Mouse (Mus musculus): Measurements from ENCODE around the gene Higd1a. TPM values are rescaled to one million over a fixed set of nuclear protein-coding genes. Genes with fewer than 3 reads are reported as not detected.

Higd1a gene
- total RNA-seq, 4 experiments from 2014 or later, result 76.7 to 98.3 (median 89.0) TPM

DNA sequence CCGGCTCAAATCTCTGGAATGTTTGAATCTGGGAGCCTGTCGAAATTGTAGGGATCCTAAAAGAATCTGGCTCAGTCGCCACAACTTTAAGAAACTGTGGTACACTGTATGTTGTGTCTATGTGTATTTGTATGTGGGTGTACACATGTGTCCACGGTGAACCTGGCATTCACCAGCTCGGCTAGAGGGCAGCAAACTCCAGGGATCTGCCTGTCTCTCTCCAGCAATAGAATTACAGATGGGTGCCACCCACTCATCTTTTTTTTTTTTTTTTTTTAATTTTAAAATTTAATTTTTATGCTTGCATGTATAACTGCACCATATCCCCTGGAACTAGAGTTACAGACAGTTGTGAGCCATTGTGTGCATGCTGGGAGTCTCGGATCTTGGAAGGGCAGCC lies 23.1 kb upstream of the Higd1a start:
- no peak for DNase-seq (ENCODE audit: low spot score in 2 of 2)

DNA sequence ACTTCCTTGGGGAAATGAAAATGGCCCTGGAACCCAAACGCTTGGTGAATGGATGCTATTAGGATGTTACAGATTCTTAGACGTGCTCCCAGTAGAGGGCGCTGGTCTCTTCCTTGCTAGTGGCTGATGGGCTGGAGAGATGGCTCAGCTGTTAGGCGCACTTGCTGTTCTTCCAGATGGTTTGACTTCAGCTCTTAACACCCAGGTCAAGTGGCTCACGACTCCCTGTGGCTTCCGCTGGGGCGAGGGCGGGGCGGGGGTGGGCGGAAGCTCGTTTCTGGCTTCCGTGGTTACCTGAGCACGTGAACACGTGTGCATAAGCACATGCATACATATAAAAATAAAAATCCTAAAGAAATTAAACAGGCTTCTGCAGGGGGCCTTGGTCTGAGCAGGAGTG lies 22.7 kb upstream of the Higd1a start:
- DNase-seq (ENCODE audit: low spot score in 2 of 2), result peak; percentile 69 to 71

DNA sequence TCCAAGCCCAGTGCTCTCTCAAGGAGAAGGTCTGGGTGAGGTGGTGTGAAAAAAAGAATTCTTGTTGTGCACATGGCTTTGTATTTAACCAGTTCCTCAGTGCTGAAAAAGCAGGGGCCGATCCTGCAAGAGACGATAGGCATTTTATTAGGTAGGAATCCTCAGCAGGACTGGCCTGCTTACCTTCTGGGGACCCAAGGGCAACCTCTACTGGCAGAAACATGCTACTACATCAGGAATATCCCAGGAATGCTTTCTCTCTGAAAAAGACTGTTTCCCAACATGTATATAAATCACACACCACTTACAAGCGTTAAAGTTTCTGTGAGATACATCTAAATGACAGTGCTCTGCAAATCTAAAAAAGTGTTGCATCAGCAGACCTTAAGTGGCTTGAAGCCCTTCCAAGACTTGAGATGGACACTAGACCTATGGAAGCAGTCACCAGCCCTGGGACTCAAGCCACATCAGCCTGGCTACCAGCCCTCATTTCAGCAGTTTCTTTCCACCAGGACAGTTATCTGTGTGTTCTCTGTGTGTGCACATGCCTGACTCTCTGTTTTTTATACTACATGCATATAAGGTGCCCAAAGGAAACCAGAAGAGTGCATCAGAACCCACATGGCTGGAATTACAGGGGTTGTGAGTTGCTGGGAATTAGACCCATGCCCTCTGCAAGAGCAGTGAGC lies 19.0 kb upstream of the Higd1a start:
- DNase-seq (ENCODE audit: low spot score in 2 of 2), result no peak

DNA sequence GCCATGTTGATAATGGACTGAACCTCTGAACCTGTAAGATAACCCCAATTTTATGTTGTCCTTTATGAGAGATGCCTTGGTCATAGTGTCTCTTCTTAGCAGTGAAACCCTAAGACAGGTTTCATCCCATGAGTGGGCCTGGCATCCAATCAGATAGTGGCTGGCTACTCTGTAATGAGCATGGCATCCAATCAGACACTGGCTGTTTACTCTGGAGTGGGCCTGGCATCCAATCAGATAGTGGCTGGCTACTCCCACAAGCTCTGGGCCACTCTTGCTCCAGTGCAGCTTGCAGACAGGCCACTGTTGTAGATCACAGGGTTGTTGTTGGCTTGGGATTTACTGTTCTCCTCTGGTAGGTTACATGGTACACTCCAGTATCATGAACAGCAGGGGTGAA lies 15.4 kb upstream of the Higd1a start:
- DNase-seq (ENCODE audit: low spot score in 2 of 2), result no peak

DNA sequence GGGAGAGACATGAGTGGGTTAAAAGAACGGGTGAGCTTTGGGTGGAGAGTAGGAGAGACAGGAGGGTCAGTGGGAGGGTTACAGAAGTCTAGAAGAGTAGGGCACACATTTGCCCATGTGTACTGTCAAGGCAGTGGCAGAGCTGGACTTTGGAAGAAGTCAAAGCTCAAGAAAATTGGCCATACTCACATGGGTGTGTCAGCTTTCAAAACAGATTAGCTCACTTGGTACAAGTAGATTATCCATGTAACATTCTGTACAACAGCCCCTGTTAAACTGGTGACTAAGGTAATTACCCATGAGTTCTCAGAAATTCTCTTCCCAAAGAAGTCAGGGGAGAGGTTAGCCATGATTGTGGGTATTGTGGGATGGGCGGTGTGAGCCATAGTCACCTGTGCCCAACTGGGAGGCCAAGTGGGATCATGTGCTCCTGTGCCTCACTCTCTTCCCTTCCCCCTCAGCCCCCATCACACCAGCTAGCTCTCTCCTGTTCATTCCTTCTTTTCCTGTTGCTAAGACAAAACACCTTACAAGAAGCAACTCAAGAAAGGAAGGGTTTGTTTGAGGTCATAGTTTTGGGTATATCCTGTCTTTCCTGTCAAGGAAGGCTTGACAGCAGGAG lies 14.0 kb upstream of the Higd1a start:
- DNase-seq (ENCODE audit: low spot score in 2 of 2), result no peak

DNA sequence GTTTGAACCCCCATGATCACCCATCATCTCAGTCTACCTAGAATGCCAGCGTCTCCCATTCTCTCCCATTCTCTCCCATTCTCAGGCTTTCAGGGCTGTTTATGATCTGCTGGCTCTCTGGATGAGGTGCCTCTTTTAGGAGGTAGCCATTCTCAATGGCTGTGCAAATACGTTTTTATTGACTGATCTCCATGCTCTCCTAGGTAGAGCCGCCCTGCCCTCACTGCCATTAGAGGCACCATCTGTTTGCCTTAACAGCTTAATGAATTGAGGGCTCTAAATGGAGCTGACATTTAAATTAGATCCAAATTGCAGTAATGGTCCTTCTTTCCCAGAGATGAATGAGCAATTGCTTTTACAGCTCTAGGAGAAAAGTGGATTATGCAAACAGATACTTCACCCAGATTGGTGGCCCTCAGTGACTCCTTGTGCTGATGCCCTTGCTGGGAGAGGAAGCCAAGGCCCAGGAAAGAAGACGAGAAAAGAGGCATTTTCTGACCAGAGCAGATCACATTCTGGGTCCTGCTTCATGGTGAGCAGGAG lies 11.9 kb upstream of the Higd1a start:
- DNase-seq (ENCODE audit: low spot score in 2 of 2), result no peak

DNA sequence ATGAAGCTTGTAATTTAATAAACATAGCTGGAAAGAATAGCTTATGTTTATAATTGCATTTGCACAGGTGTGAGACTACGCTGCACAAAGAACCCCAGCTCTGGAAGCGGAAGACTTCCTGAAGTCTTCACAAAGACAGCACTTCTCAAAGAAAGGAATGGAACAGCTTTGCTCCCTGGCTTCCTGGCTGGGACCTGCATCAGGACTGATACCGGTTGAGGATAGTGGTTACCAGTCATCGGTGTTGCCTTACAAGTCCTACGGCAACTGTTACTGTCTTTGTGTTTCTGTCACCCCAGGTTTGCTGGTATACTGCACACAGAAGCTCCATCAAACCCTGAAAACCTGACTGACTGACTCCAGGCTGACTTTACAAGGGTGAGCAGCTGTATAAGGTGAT lies 11.3 kb upstream of the Higd1a start:
- DNase-seq (ENCODE audit: low spot score in 2 of 2), result no peak

DNA sequence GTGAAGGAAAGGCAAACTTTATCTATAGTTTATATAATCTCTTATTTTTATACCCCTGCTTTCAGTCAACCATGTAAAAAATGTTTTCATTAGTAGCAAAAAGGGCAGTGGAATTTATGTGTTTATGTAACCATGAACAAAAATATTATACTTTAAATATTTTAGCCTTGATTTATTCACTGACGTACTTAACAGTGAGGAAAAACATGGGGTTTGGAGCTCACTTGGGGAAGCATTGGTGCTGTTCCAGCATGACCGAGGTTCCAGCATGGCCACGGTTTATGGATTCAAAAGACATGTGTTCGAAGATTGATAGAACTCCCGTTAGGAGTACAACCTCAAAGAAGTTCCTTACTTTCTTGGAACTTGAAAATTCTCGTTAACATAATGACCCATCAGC lies 10.1 kb upstream of the Higd1a start:
- no peak for DNase-seq (ENCODE audit: low spot score in 2 of 2)

DNA sequence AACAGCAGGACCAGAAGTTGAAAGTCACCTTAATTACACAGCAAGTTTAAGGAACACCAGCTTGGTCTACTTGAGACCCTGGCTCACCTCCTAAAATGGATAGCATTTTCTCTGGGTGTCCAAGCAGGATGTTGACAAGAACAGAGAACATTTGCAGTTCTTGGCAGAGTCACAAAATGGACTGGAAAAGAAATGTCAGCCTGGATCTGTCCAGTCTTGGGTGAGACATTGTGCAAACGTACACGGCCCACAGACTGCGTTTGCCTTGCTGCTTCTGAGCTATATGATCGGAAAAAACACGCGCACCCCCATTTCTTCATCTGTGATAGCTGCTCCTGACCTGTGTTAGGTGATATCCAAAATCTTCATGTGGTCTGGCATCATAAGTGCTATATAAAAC lies 9.5 kb upstream of the Higd1a start:
- no peak for DNase-seq (ENCODE audit: low spot score in 2 of 2)

DNA sequence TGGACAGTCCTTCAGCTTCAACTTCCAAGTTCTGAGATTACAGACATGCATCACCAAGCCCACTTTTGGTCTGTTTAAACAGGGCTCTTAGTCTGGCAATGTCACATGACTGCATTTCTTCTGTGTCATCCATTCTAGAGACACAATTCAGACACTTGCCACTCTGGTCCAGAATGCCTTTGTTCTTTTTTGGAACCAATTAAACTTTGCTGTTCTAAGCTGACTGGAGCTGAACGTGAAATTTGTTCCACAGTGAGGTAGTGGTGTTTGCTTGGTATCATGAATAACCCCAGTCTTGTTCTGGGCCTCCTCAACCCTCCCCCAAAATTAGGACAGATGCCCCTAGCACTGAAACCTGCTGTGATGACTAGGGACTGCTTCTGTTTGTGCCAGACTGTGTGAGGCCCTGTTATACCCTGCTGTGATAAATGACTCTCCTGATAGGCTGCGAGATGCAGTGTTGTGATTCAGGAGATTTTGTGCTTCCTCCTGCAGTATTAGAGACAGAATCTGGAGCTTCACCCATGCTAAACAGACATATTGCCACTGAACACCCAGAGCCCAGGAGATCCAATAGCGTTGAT lies 7.4 kb upstream of the Higd1a start:
- no peak for DNase-seq (ENCODE audit: low spot score in 2 of 2)

DNA sequence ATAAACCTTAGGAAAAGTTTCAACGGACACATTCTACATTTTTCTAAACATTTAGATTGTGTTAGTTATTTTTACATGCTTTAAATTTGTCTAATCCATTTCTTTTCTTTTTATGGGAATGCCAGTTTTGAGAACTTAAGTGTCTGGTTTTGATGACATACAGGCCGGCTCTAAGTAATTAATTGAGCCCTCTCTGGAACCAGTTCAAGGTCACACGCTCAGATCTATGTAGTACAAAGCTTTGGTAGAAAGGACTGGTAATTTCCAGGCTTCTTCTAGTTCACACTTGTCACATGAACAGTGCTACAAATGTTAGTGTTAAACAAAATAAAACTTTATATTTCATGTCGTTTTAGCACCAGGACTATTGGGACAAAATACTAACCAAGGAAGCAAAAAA lies 6.7 kb upstream of the Higd1a start:
- DNase-seq (ENCODE audit: low spot score in 2 of 2), result no peak

DNA sequence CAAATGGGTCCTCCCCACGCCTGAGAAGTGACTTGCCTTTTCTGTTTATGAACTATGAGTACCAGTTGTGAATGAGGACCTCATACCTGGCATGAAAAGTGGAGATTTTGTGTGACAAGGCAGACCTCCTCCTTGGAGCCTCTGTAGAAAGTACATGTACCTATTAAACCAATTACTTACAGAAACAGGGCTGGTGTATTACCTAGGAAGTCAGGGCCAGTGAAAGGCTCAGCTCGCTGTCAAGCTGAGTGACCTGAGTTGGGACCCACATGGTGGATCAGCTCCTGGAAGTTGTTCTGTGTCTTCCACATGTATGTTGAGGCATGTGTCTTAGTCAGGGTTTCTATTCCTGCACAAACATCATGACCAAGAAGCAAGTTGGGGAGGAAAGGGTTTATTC lies 2.8 kb upstream of the Higd1a start:
- DNase-seq (ENCODE audit: low spot score in 2 of 2), result no peak

DNA sequence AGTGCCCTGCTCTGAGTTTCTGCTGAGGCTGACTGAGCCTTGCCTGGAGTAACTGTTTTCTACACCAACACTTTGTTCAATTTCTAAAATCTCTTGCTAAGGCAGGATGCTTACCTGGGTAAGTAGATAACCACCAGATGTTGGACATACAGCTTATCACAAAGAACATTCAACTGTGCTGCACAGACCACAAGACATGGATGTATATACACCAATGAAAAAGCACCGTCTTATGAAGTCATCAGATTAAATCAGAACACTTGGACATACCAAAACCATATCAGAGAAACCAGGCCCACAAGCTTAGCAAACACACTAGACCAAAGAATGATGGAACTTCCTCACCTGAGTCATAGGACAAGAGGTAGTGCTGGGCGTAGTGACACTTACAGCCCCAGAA lies 1.2 kb upstream of the Higd1a start:
- no peak for DNase-seq (ENCODE audit: low spot score in 2 of 2)

DNA sequence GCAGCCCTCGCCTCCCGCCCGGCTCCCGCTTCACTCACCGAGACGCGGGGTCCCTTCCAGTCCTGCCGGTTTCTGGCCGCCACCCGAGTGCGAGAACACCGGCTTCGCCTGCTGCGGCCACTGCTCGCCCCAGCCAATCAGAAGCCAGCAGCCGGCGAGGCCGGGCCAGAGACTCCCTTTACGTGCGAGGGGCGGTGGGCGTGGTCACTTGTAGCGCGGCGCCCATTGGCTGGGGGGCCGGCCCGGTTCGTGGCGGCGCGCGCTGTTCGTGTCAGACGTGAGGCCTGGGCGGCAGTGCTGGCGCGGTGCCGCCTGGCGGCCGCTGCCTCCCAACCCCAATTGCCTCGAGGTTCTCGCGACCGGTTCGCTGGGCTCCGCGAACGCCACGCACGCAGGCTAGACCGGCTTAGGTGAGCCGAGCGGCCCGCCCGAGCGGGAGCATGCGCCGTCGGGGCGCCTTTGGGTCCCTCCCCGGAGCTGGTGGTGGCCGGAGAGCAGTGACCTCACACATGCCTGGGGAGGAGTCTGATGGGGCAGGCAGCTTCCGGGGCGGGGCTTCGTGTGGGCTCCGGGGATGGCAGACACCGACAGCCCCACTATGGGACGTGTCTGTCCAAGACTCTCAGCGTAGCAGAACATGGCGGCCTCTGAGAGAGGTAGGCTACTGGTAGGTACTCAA lies 549 bp downstream of the Higd1a start:
- peak; percentile 96 to 98 for DNase-seq (ENCODE audit: low spot score in 2 of 2)

DNA sequence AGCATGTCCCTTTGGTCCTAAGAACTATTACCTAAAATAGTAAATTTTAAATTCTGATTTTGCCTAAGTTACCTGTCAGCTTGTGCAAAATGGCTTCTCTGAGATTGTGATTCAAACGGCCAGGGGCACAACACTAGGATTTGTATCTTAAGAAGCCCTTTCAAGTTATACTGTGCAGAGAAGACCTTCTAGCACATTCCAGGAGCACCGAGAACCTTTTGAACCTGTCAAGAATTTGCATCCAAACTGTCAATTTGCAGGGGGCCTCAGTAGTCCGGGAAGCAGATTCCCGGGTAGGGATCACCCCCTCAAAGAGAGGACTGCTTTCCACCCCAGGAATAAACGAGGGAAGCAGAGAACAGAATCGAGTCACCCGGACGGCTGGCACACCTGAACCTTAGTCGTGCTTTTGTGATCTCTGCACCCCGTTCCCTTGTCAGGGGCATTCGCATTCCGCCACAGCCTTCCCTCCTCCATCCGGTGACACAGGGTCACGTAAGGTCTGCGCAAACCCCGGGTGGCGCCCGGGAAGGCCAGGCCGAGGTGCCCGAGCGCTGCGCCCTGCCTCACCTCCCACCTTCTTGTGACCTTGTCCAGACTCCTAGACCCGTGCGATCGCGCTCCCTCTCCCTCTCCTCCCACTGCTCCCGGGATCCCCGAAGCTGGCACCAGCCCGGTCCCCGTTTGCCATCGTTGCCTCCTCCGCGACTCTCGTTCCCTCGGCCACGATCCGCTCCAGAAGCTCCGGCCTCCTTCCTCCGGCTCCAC lies 1.3 kb downstream of the Higd1a start:
- DNase-seq (ENCODE audit: low spot score in 2 of 2), result peak in 1 of 2 experiments; percentile 39

DNA sequence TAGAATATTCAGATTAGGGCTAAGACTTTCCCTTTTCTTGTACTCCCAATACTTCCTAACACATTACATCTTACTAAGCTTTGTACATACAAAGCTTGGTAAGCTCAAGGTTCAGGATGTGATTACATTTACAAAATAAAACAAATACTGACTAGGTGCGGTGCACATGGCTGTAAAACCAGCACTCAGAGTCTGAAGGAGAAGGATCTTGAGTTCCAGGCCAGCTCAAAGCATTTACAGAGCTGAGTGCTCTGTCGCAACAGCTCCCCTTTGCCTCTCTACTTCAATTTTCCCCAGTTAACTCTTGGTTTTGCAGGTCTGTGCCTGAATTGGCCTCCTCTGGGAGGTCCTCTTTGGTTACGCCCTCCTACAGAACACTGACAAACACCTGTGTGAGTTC lies 3.9 kb downstream of the Higd1a start:
- DNase-seq (ENCODE audit: low spot score in 2 of 2), result no peak

DNA sequence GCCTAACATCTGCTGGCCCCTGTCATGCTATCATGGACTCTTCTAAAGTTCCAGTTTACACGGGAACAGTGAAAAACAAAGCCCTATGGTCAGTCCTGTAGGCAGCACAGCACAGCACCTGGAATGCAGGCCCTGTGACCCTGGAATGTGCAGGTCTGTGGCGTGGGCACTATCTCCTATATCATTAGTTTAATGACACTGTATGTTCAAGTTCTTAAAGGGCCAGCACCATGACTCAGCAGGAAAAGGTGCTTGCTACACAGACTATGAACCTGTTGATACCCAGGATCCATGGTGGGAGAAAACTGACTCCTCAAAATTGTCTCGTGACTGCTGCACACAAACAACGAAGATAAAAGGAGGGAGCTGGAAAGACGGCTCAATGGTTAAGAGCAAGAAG lies 10.3 kb downstream of the Higd1a start:
- DNase-seq (ENCODE audit: low spot score in 2 of 2), result no peak

DNA sequence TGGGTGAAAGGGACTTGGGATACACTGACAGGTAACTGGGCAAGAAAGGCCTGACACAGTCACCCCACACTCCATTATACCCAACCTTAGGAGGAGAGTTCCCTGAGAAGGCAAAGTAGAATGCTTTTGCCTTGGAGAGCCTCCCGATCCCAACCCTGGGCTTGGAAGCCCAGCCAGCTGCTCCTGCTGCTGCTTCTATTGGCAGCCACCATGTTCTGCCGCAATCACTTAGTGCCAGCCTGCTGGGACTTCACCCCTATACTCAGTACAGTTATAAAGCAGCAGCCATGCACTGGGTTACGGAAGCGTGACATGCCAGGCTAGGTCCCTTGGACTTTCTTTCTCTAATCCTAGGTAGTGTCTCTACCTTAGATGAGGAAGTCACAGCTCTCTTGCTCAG lies 11.0 kb downstream of the Higd1a start:
- DNase-seq (ENCODE audit: low spot score in 2 of 2), result no peak

DNA sequence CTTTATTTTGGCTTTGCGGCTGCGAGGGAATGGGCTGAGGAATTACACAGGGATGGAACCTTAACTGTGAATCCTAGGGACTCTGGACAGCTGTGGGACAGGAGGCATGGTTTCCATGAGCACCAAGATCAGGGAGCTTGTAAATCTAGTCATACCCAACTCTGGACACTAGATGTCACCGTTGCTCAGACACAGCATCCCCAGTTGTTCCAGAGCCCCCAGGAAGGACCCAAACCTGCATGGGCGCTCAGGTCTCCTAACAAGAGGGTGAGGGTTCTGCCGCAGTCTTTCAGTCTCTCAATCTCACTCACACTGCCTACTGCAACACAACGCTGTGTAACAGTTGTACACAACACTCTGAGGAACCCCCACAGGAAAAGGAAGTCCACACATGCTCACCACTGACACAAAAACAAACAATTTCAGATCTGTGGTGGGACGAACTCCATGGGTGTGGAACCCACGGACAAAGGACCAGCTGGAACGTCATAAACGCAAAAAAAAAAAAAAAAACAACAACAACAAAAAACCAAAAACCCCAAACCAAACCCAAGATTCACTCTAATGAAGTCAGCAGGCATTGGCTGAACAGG lies 11.5 kb downstream of the Higd1a start:
- no peak for DNase-seq (ENCODE audit: low spot score in 2 of 2)

DNA sequence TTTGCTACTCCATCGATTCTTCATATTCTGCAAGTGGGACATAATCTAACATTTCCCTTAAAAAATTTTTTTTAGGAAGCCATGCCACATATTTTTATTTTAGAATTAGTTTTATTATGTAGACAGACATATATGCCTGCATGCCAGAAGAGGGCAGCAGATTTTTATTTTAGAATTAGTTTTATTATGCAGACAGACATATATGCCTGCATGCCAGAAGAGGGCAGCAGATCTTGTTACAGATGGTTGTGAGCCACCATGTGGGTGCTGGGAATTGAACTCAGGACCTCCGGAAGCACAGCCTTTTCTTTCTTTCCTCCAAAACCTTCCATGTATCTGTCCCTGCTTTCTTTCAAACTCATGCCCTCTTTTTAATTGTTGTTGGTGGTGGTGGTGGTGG lies 15.2 kb downstream of the Higd1a start:
- DNase-seq (ENCODE audit: low spot score in 2 of 2), result no peak

DNA sequence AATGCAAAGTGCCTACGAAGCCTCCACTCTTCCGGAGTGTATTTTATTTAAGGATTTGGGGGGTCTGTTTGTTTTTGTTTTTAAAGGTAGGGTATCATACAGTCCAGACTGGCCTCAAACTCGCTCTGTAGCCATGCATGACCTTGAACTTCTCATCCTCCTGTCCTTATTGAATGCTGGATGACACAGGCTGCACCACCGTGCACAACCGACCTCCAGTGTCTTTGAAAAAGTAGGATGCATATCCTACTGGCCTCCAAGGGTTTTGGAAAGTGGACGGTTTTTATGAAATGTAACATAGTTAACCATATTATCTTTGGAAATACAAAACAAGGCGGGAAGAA lies 18.6 kb downstream of the Higd1a start:
- no peak for DNase-seq (ENCODE audit: low spot score in 2 of 2)
